Mouse (Mus musculus): ENCODE results near the gene Clcn6.

DNA sequence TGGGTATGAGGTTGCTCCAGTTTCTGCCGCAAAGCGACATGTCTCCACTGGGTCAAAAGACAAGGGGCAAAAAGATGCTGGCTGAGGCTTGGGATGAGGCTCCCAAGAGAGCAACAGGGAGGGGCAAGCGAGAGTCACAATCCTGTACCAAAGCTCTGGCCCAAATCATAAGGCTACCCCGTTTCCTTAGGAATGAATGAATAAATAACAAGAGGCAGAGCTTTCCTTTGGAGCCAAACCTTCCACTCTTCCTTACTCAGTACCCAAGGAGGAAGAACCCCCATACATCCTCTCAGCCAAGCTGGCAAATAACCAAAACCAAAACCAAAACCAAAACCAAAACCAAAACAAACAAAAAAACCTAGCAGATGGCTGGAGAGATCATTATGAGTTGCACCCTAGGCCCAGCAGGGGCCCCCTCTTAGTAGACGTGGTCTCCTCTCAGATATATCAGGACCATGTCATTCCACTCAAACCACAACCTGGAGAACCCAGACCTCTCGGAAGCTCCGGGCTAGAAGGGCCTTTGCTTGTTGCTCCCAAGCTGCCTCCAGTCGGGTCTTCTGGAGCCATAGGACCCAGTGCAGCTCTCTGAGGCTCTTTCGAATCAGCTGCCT lies 31.1 kb upstream of the Clcn6 start:
- TF ChIP-seq POLR2A (IDR thresholded peaks at IDR 0.05; ENCODE audit: extremely low read depth, insufficient read depth, low read length) (no peak), CTCF (IDR thresholded peaks at IDR 0.05; ENCODE audit: extremely low read depth, insufficient read depth, low read length) (no peak)

All from cortical plate, adult 2 months (tissue).